Mouse (Mus musculus) heart, embryonic 11.5 days (tissue): ENCODE measurements around the gene Hist1h4n. TPM values are rescaled to one million over a fixed set of nuclear protein-coding genes. Genes with fewer than 3 reads are reported as not detected.

Source experiments
- microRNA-seq: library from miRNA; unstranded; fragments of <30 nt; microRNA quantifications from one replicate; pipeline ENCODE4, GENCODE M21; 2016; ENCODE audit warnings: borderline number of aligned reads
- polyA plus RNA-seq: library from polyadenylated mRNA; unstranded; fragments of >200 nt; fragmentation: Nextera tagmentation; extraction: Ambion mirVana; gene quantifications from 2 replicates; pipeline ENCODE4 v1.2.1, GENCODE M21; 2014

Gene Hist1h4n
- polyA plus RNA-seq, 1 experiment from 2014 or later = 10.5 TPM

Small RNA genes lying within 50 kb of the gene (microRNA-seq; reads per million reads assigned to microRNA genes)
- not detected for gene Gm19658
- not detected for gene Gm44346
- gene Gm44466 = not detected

Other genes with a start within 250 kb of the Hist1h4n start
- gene Olfr1362, start 218.2 kb downstream of the Hist1h4n start, polyA plus RNA-seq = not detected in 2 replicates
- not detected in 2 replicates for gene Olfr11, start 189.7 kb downstream of the Hist1h4n start, polyA plus RNA-seq
- gene Olfr1361, start 168.8 kb downstream of the Hist1h4n start, polyA plus RNA-seq = not detected in 2 replicates
- not detected in 2 replicates for gene Olfr1360, start 154.8 kb downstream of the Hist1h4n start, polyA plus RNA-seq
- not detected in 2 replicates for gene Olfr1359, start 134.1 kb downstream of the Hist1h4n start, polyA plus RNA-seq
- gene Hist1h2bl, start 116.1 kb downstream of the Hist1h4n start, polyA plus RNA-seq = not detected in 2 replicates
- gene Hist1h2ai, start 115.8 kb downstream of the Hist1h4n start, polyA plus RNA-seq = 6.5 and 8.4 TPM in 2 replicates
- 4.4 TPM in 1 of 2 replicates, not detected in the other for gene Hist1h3h, start 114.5 kb downstream of the Hist1h4n start, polyA plus RNA-seq
- gene Hist1h2bm, start 110.2 kb downstream of the Hist1h4n start, polyA plus RNA-seq = 1.4 and 1.6 TPM in 2 replicates
- gene Hist1h4j, start 97.1 kb downstream of the Hist1h4n start, polyA plus RNA-seq = 0.79 and 1.1 TPM in 2 replicates
- 3.0 TPM in 1 of 2 replicates, not detected in the other for gene Hist1h4k, start 81.7 kb downstream of the Hist1h4n start, polyA plus RNA-seq
- 3.1 and 4.2 TPM in 2 replicates for gene Hist1h2ak, start 78.4 kb downstream of the Hist1h4n start, polyA plus RNA-seq
- gene Hist1h2bn, start 78.1 kb downstream of the Hist1h4n start, polyA plus RNA-seq = 1.6 and 2.0 TPM in 2 replicates
- 5.9 and 10.8 TPM in 2 replicates for gene Hist1h1b, start 51.6 kb downstream of the Hist1h4n start, polyA plus RNA-seq
- 107 and 123 TPM in 2 replicates for gene Hist1h3i, start 48.8 kb downstream of the Hist1h4n start, polyA plus RNA-seq
- gene Hist1h2an, start 45.0 kb downstream of the Hist1h4n start, polyA plus RNA-seq = 3.3 and 6.2 TPM in 2 replicates
- gene Hist1h2bp, start 44.7 kb downstream of the Hist1h4n start, polyA plus RNA-seq = 1.5 TPM in 1 of 2 replicates, not detected in the other
- gene Hist1h2bq, start 22.0 kb downstream of the Hist1h4n start, polyA plus RNA-seq = 9.4 and 11.6 TPM in 2 replicates
- not detected in 2 replicates for gene Hist1h2ao, start 21.7 kb downstream of the Hist1h4n start, polyA plus RNA-seq
- not detected in 2 replicates for gene Hist1h4m, start 20.4 kb downstream of the Hist1h4n start, polyA plus RNA-seq
- gene Hist1h2ap, start 1.3 kb upstream of the Hist1h4n start, polyA plus RNA-seq = 2,147 and 2,559 TPM in 2 replicates
- gene Hist1h2br, start 1.5 kb upstream of the Hist1h4n start, polyA plus RNA-seq = 10.3 and 12.3 TPM in 2 replicates
- 6.7 and 7.6 TPM in 2 replicates for gene Zfp184, start 112.9 kb upstream of the Hist1h4n start, polyA plus RNA-seq
- not detected in 2 replicates for gene Pom121l2, start 149.0 kb upstream of the Hist1h4n start, polyA plus RNA-seq
- gene Prss16, start 177.5 kb upstream of the Hist1h4n start, polyA plus RNA-seq = 0.24 and 0.66 TPM in 2 replicates
- gene Hist1h2ah, start 203.4 kb upstream of the Hist1h4n start, polyA plus RNA-seq = 10.1 TPM in 1 of 2 replicates, not detected in the other
- 2.2 and 3.9 TPM in 2 replicates for gene Hist1h2bk, start 203.7 kb upstream of the Hist1h4n start, polyA plus RNA-seq
- gene Hist1h4i, start 209.2 kb upstream of the Hist1h4n start, polyA plus RNA-seq = 12.1 and 15.7 TPM in 2 replicates
- 12.3 and 19.7 TPM in 2 replicates for gene Hist1h2ag, start 210.7 kb upstream of the Hist1h4n start, polyA plus RNA-seq
- 2.7 and 7.5 TPM in 2 replicates for gene Hist1h2bj, start 211.0 kb upstream of the Hist1h4n start, polyA plus RNA-seq